Mouse (Mus musculus): ENCODE data around the gene Ccdc162. TPM values are rescaled to one million over a fixed set of nuclear protein-coding genes. Genes with fewer than 3 reads are reported as not detected.

Ccdc162 gene
- polyA plus RNA-seq, 1 experiment from 2014 or later, result 0.77 TPM

- Histone ChIP-seq H3K36me3 (no peaks in the 10 kb centered on the region), H3K4me1 (no peaks in the 10 kb centered on the region), H3K4me3 (no peak overlapping the region), H3K27ac (no peak overlapping the region), H3K27me3 (no peaks in the 10 kb centered on the region), H3K4me2 (no peak overlapping the region), H3K9me3 (no peaks in the 10 kb centered on the region), H3K9ac (no peak overlapping the region)
- ATAC-seq (ENCODE audit: borderline replicate concordance, extremely low read depth, low FRiP score, low TSS enrichment), result no peak
- WGBS, result 85% methylated on average over 2 of the region's 2 CpGs
Observed at GRCm38 (mm10) chr10:41588616-41589015, 127.8 kb downstream of the Ccdc162 start.

- H3K27me3 ChIP-seq, result no peaks in the 10 kb centered on the region
- 72% methylated on average over 18 of the region's 18 CpGs for WGBS
- no peak overlapping the region for H3K4me3 ChIP-seq
- no peak overlapping the region for H3K4me2 ChIP-seq
- H3K27ac ChIP-seq, result no peak overlapping the region
- H3K9ac ChIP-seq, result no peak overlapping the region
- no peak for ATAC-seq (ENCODE audit: borderline replicate concordance, extremely low read depth, low FRiP score, low TSS enrichment)
- H3K4me1 ChIP-seq, result 0 out of 2 replicates have a peak, but pooled peaks cover 6% of the 10 kb centered on the region
- H3K9me3 ChIP-seq, result no peaks in the 10 kb centered on the region
- no peaks in the 10 kb centered on the region for H3K36me3 ChIP-seq
Observed at GRCm38 (mm10) chr10:41586947-41587852, 129.2 kb downstream of the Ccdc162 start.

GRCm38 (mm10) chr10:41583383-41583782 is 133.1 kb downstream of the Ccdc162 start:
- Histone ChIP-seq H3K9me3 (no peaks in the 10 kb centered on the region), H3K27ac (no peak overlapping the region), H3K9ac (no peak overlapping the region), H3K27me3 (no peaks in the 10 kb centered on the region), H3K4me2 (no peak overlapping the region), H3K36me3 (no peaks in the 10 kb centered on the region), H3K4me3 (no peak overlapping the region), H3K4me1 (0 out of 2 replicates have a peak, but pooled peaks cover 6% of the 10 kb centered on the region)
- 57% methylated on average over 6 of the region's 6 CpGs for WGBS
- ATAC-seq (ENCODE audit: borderline replicate concordance, extremely low read depth, low FRiP score, low TSS enrichment), result no peak

- Histone ChIP-seq H3K4me3 (no peak overlapping the region), H3K27ac (no peak overlapping the region), H3K4me1 (0 out of 2 replicates have a peak, but pooled peaks cover 6% of the 10 kb centered on the region), H3K27me3 (no peaks in the 10 kb centered on the region), H3K9ac (no peak overlapping the region), H3K36me3 (no peaks in the 10 kb centered on the region), H3K4me2 (no peak overlapping the region), H3K9me3 (no peaks in the 10 kb centered on the region)
- no peak for ATAC-seq (ENCODE audit: borderline replicate concordance, extremely low read depth, low FRiP score, low TSS enrichment)
- WGBS, result 5% methylated on average over 4 of the region's 5 CpGs
Observed at GRCm38 (mm10) chr10:41582901-41583361, 133.5 kb downstream of the Ccdc162 start.

GRCm38 (mm10) chr10:41580441-41580840 is 136.0 kb downstream of the Ccdc162 start:
- Histone ChIP-seq H3K36me3 (no peaks in the 10 kb centered on the region), H3K4me2 (no peak overlapping the region), H3K9ac (no peak overlapping the region), H3K4me3 (no peak overlapping the region), H3K4me1 (0 out of 2 replicates have a peak, but pooled peaks cover 6% of the 10 kb centered on the region), H3K27ac (no peak overlapping the region), H3K9me3 (no peaks in the 10 kb centered on the region), H3K27me3 (no peaks in the 10 kb centered on the region)
- no peak for ATAC-seq (ENCODE audit: borderline replicate concordance, extremely low read depth, low FRiP score, low TSS enrichment)
- 60% methylated on average over 4 of the region's 4 CpGs for WGBS

GRCm38 (mm10) chr10:41578541-41578940 is 137.9 kb downstream of the Ccdc162 start:
- no peak overlapping the region for H3K27ac ChIP-seq
- no peak overlapping the region for H3K9ac ChIP-seq
- no peak overlapping the region for H3K4me3 ChIP-seq
- no peaks in the 10 kb centered on the region for H3K36me3 ChIP-seq
- H3K4me1 ChIP-seq, result peaks cover 7% of the 10 kb centered on the region; the same call in 1 of the 2 replicates
- no peak for ATAC-seq (ENCODE audit: borderline replicate concordance, extremely low read depth, low FRiP score, low TSS enrichment)
- 78% methylated on average over 1 of the region's 1 CpGs for WGBS
- H3K27me3 ChIP-seq, result no peaks in the 10 kb centered on the region
- no peak overlapping the region for H3K4me2 ChIP-seq
- no peaks in the 10 kb centered on the region for H3K9me3 ChIP-seq

- Histone ChIP-seq H3K4me2 (no peak overlapping the region), H3K27ac (no peak overlapping the region), H3K9ac (no peak overlapping the region), H3K9me3 (no peaks in the 10 kb centered on the region), H3K4me3 (no peak overlapping the region), H3K27me3 (no peaks in the 10 kb centered on the region), H3K4me1 (peaks cover 17% of the 10 kb centered on the region), H3K36me3 (no peaks in the 10 kb centered on the region)
- no peak for ATAC-seq (ENCODE audit: borderline replicate concordance, extremely low read depth, low FRiP score, low TSS enrichment)
- WGBS, result 67% methylated on average over 7 of the region's 7 CpGs
Observed at GRCm38 (mm10) chr10:41576328-41576833, 140.1 kb downstream of the Ccdc162 start.

GRCm38 (mm10) chr10:41575451-41576327 is 140.7 kb downstream of the Ccdc162 start:
- H3K27me3 ChIP-seq, result no peaks in the 10 kb centered on the region
- no peaks in the 10 kb centered on the region for H3K9me3 ChIP-seq
- no peak overlapping the region for H3K27ac ChIP-seq
- 44% methylated on average over 8 of the region's 8 CpGs for WGBS
- peaks cover 17% of the 10 kb centered on the region for H3K4me1 ChIP-seq
- no peak overlapping the region for H3K4me2 ChIP-seq
- no peak for ATAC-seq (ENCODE audit: borderline replicate concordance, extremely low read depth, low FRiP score, low TSS enrichment)
- H3K9ac ChIP-seq, result no peak overlapping the region
- H3K4me3 ChIP-seq, result no peak overlapping the region
- no peaks in the 10 kb centered on the region for H3K36me3 ChIP-seq

- ATAC-seq (ENCODE audit: borderline replicate concordance, extremely low read depth, low FRiP score, low TSS enrichment), result peak; percentile 55; the same call in 1 of the 2 replicates
- no peaks in the 10 kb centered on the region for H3K36me3 ChIP-seq
- no peak overlapping the region for H3K9ac ChIP-seq
- peak overlapping the region; percentile 25 for H3K4me2 ChIP-seq
- H3K9me3 ChIP-seq, result no peaks in the 10 kb centered on the region
- H3K4me3 ChIP-seq, result no peak overlapping the region
- H3K4me1 ChIP-seq, result peaks cover 17% of the 10 kb centered on the region
- 14% methylated on average over 6 of the region's 6 CpGs for WGBS
- no peaks in the 10 kb centered on the region for H3K27me3 ChIP-seq
- no peak overlapping the region for H3K27ac ChIP-seq
Observed at GRCm38 (mm10) chr10:41573190-41573589, 143.2 kb downstream of the Ccdc162 start.

GRCm38 (mm10) chr10:41572274-41572673 is 144.2 kb downstream of the Ccdc162 start:
- H3K27me3 ChIP-seq, result no peaks in the 10 kb centered on the region
- H3K4me3 ChIP-seq, result no peak overlapping the region
- H3K27ac ChIP-seq, result no peak overlapping the region
- no peaks in the 10 kb centered on the region for H3K9me3 ChIP-seq
- no peak overlapping the region for H3K4me2 ChIP-seq
- no peaks in the 10 kb centered on the region for H3K36me3 ChIP-seq
- ATAC-seq (ENCODE audit: borderline replicate concordance, extremely low read depth, low FRiP score, low TSS enrichment), result no peak
- 70% methylated on average over 4 of the region's 4 CpGs for WGBS
- peaks cover 17% of the 10 kb centered on the region for H3K4me1 ChIP-seq
- H3K9ac ChIP-seq, result no peak overlapping the region

GRCm38 (mm10) chr10:41571065-41571464 is 145.4 kb downstream of the Ccdc162 start:
- Histone ChIP-seq H3K4me3 (no peak overlapping the region), H3K4me2 (no peak overlapping the region), H3K36me3 (no peaks in the 10 kb centered on the region), H3K4me1 (peaks cover 17% of the 10 kb centered on the region), H3K27ac (no peak overlapping the region), H3K9ac (no peak overlapping the region), H3K9me3 (no peaks in the 10 kb centered on the region), H3K27me3 (no peaks in the 10 kb centered on the region)
- no peak for ATAC-seq (ENCODE audit: borderline replicate concordance, extremely low read depth, low FRiP score, low TSS enrichment)
- 69% methylated on average over 4 of the region's 4 CpGs for WGBS

All from lung, embryonic 15.5 days (tissue).